Mouse (Mus musculus): ENCODE measurements around the gene Usp2.

- TF ChIP-seq POLR2A (IDR thresholded peaks at IDR 0.05; ENCODE audit: control insufficient read depth in 1 of 2, insufficient read depth in 1 of 2, low read depth in 1 of 2, low read length in 2 of 2, poor library complexity in 1 of 2) (peak in 1 of 2 experiments; percentile 23; a peak in 1 of 4 replicates), HCFC1 (IDR thresholded peaks at IDR 0.05; ENCODE audit: low read depth, low read length) (no peak), EP300 (IDR thresholded peaks at IDR 0.05; ENCODE audit: low read depth in 1 of 2, low read length in 2 of 2) (0 out of 4 replicates have a peak, but pooled peaks of 1 of the 2 experiments have one; percentile 7), CTCF (IDR thresholded peaks at IDR 0.05 in 2 of 3, conservative IDR thresholded peaks at IDR 0.05 in 1 of 3; ENCODE audit: control insufficient read depth in 1 of 3, insufficient read depth in 1 of 3, low read depth in 2 of 3, low read length in 3 of 3, poor library complexity in 1 of 3, severe bottlenecking in 1 of 3) (no peak)
These were observed 16.7 kb downstream of the Usp2 start for GRCm38 (mm10) chr9:44083392-44084121.

Data from MEL (cell line).